Mouse (Mus musculus) CH12F3 (cell line): Measurements from ENCODE around the gene Ntsr2.
"Not testable (repeated sequence)": the region's sequence is repeated elsewhere in the genome, so short reads cannot be mapped to it uniquely, and the experiment has no call there.

Experiments used
- in situ Hi-C: fragments of 300-500 bp; cut with MboI; formaldehyde crosslinking; loops from 2 replicates; pipeline ENCODE4 v1.14.3; 2020; ENCODE audit warnings: low sequenced_read_pairs

Gene Ntsr2

DNA sequence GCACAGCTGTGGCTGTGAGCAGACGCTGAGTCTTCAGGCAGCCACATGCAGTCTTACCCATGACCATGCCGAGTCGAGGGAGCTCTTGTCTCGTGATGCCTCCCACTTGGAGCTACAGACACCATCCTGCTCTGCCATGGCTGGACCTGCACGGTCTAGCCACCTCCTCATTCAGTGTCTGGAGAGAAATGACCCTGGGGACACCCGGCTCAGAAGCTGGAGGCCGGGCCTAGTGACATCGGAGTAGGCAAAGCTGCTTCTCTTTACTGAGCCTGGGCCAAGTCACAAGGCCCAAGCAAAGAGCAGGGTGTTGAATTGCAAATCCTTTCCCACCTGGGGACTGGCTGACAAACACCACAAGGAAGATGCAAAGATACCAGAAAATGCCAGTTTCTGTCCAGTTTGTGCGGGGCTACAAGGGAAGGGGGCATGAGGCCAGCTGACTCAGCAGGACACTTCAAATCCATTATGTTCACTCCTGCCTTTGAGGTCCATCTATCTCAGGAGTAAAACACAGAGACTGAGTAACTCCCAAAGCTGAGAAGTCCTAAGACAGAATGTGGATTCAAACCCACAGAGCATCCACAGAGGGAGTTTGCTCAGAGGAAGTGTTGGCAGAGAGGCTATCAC, 6.3 kb upstream of the Ntsr2 start:
- in situ Hi-C loops = no loop called here

GRCm38 (mm10) chr12:16648273-16648672, 4.9 kb upstream of the Ntsr2 start:
- in situ Hi-C loops = no loop called here

DNA sequence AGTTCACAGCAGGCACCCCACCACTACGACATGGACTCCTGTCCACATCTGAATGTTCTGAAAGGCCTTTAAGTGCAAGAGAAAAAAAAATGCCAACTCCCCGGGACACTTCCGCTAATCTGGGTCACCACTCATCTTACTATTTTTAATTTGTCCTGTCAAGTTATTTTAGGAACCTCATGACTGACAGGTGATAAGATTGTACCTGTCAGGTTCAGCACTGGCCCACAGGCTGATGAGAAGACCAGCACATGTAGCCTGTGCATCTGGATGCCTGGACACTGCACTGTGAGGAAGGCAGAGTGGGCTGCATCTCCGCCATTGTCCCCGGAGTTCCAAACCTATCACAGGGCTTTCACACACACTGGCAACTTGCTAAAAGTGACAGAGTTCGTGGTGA, 3.4 kb upstream of the Ntsr2 start:
- in situ Hi-C loops = no loop called here

GRCm38 (mm10) chr12:16655604-16656003, 2.4 kb downstream of the Ntsr2 start:
- in situ Hi-C loops = no loop called here

DNA sequence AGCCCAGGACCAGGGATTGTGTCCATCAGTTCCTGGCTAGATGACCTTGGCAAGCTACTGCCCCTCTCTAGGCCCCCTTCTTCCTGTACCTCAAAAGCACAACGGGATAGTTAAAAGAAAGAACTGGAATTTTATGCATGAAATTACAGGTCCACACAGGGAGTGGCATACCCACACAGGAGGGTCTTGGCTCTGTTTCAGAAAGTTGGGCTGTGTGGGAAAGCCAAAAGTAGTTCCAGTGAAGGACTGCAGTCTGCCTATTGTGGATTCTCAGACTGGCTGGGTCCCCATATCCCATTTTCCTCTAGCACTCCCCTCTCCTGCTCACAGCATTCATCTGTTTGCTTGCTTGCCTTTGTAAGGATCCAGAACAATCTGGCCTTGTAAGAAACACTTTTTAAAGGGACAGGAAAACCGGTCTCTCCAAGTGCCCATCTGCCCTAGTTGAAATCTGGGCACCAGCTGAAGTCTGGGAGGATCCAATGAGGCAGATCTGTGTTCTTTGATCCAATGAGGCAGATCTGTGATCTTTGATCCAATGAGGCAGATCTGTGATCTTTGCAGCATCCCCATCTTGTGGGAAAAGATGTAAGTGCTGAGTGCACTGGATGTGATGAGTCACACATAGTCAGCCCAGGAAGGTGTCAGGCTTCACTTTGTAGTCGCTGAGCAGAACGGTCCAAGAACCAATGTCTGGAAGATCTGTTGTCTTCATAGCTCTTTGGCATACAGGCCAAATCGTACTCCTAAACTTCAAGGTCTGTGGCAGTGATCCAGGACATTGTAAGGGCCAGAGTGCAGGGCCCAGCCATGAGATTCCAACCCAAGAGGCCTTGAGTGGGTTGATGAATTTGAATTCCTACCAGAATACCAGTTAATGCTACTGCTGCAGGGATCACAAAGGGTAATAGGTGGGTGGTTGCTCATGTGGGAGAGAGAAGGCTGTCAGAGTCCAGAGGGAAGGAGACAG, 4.0 kb downstream of the Ntsr2 start:
- in situ Hi-C loops = no loop called here

GRCm38 (mm10) chr12:16661459-16661858, 8.3 kb downstream of the Ntsr2 start:
- in situ Hi-C loops = no loop called here

- in situ Hi-C loops = no loop called here
These were observed 8.8 kb downstream of the Ntsr2 start for GRCm38 (mm10) chr12:16661936-16662335.

DNA sequence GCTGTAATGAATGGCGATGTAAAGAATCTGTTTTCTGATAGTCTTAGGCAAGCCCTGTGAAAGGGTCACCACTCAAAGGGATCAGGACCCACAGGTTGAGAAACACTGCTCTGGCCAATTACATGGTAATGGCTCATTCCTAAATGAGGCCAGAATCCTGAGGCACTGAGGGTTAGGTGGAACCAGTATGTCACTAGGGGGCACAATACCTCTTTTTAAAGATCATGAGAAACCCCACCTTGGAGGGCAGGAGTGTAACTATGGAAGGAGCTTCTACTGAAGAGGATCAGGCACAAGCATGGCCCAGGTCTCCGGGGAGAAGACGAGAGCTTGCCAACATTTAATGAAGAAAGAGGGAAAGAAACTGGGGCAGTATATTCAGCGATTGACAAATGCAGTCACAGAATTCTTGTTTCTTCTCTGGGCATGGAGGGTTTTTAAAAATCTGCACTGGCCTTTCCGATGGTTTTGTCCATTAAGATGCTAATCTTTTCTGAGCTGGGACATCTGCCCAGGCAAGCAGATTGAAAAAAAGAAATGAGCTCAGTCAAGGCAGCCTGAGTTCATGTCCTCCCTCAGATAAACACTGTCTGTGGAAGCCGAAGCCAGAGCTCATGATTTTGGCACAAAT, 9.9 kb downstream of the Ntsr2 start:
- in situ Hi-C loops = no loop called here

DNA sequence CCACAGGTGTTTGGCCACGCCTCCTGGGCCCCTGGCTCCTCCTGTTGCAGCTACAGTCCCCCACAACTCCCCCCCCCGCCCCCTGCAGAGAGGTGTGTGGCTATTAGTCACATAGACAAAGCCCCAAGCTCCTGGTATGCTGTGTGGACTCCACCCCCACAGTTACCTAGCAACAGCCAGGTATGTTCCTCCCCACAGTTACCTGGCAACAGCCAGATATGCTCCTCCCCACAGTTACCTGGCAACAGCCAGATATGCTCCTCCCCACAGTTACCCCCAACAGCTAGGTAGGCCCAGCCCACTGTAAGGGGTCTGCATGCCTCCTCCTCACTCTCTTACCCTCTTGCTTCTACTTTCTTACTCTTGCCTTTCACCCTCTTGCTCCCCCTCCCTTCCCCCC, 11.8 kb downstream of the Ntsr2 start:
- in situ Hi-C loops = no loop called here

GRCm38 (mm10) chr12:16669176-16669575, 16.0 kb downstream of the Ntsr2 start:
- in situ Hi-C loops = no loop called here

DNA sequence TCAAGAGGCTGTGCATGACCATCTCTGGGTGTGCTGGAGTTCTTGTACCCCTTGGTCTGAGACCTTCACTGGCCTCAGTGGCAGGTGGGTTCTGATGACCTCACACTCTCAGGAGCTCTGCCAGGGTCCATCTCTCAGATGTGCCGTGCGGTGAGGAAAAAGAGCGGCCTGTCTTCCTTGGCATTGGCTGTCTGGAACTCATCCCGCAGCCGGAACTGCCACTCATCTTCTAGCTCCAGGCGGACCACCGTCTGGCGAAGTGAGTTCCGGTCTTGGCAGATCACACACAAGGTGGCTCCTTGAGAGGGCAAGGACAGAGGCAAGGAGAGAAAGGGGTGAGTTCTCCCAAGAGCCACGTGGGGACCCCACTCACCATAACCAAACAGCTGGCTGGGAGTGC, 19.1 kb downstream of the Ntsr2 start:
- in situ Hi-C loops = no loop called here

- in situ Hi-C loops = no loop called here
These were observed 37.4 kb downstream of the Ntsr2 start for GRCm38 (mm10) chr12:16690631-16691030.

DNA sequence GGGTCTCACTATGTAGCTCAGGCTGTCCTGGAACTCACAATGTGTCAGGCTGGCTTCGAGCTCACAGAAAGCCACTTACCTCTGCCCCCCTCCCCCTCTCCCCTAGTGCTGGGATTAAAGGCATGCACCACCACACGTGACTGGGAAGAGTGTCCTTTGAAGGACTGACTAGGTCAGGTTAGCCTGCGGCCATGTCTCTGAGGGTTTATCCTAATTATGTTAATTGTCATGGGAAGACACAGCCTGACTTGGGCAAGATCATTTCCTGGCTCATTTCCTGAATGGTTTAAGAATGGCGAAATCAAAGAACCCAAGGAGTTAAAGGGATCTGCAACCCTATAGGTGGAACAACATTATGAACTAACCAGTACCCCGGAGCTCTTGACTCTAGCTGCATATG, 41.6 kb downstream of the Ntsr2 start:
- in situ Hi-C loops = no loop called here

- in situ Hi-C loops = not testable (repeated sequence)
These were observed 42.1 kb downstream of the Ntsr2 start for GRCm38 (mm10) chr12:16695252-16695651.

DNA sequence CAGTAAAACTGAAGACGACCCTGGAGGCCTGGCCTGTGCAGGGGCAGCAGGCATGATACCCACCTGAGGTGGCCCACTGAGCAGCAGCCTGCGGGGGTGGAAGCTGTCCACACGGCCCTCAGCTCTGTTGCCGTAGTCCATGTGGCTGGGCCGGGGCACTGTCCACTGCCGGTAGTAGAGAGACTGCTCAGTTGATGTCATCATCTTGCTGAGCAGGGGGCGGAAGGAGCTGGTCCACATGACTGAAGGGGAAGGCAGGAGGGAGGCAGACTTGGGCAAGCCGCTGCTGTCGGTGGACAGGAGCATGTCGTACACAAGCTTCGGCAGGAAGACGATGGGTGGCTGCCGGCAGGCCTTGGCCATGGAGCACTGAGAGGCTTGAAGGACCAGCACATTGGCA, 43.0 kb downstream of the Ntsr2 start:
- in situ Hi-C loops = no loop called here

- in situ Hi-C loops = no loop called here
These were observed 45.5 kb downstream of the Ntsr2 start for GRCm38 (mm10) chr12:16698691-16699090.
